ENCODE assay signal across 11 mouse cellular contexts in the genomic region with DNA sequence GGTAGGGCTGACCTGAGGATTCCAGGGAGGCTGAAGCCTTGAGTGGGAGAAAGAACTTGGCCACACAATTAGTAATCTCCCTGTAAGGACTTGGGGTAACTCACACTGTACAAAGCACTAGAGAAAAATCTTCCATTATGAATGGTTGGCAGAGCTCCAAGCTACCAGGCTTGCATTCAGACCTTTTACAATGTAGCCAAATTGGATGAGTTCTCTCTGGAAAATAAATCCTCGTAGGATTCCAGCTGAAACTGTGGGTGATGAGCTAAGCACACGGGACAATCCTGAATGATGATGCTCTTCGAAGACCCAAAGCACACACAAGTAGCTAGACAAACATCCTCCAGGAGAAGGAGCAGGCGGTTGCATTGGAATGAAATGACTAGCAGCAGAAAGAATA. TPM values are rescaled to one million over a fixed set of nuclear protein-coding genes. Genes with fewer than 3 reads are reported as not detected.
DNase-seq lines count a peak whose midpoint lies in the region; ATAC-seq lines count a peak whose summit lies in the region.
"Had no signal": no experiment of that assay in that cellular context is flagged by ENCODE, and none has a peak within 500 bp of the region (broad histone marks: within the 10 kb centered on the region; RNA-seq: fewer than 3 reads in every experiment).

No protein-coding gene starts in this region.

- H3K9ac ChIP-seq in intestine, embryonic 15.5 days: no peak overlapping the region
- H3K9ac ChIP-seq in intestine, embryonic 16.5 days (ENCODE audit: low read depth, low read length): no peak overlapping the region
- no peak overlapping the region for H3K9ac ChIP-seq in midbrain, embryonic 16.5 days (ENCODE audit: low read depth, low read length)
- no peak overlapping the region for H3K9ac ChIP-seq in forebrain, embryonic 14.5 days (ENCODE audit: low read length)
- H3K9ac ChIP-seq: limb, embryonic 12.5 days had no signal

- peak; percentile 6; the same call in 1 of the 2 replicates for ATAC-seq in intestine, embryonic 15.5 days
- no peak for ATAC-seq in intestine, embryonic 16.5 days
- ATAC-seq in midbrain, embryonic 16.5 days: peak; percentile 48; the same call in 1 of the 2 replicates
- ATAC-seq in forebrain, embryonic 14.5 days: peak; percentile 76

- DNase-seq in midbrain, embryonic 10.5 days (ENCODE audit: low spot score): no peak
- peak; percentile 84 for DNase-seq in forebrain, embryonic 14.5 days (ENCODE audit: low spot score)
- DNase-seq in telencephalon, adult 2 months (ENCODE audit: low read depth, low spot score): peak; percentile 21
- no peak for DNase-seq in urinary bladder, adult 18-20 months (ENCODE audit: low spot score in 2 of 2)
- DNase-seq: adrenal gland, postnatal 25 days; thymus, postnatal 25 days had no signal

- no peak overlapping the region for H3K27ac ChIP-seq in intestine, embryonic 15.5 days
- H3K27ac ChIP-seq in intestine, embryonic 16.5 days (ENCODE audit: low read length): no peak overlapping the region
- H3K27ac ChIP-seq in midbrain, embryonic 16.5 days (ENCODE audit: low read length): no peak overlapping the region
- H3K27ac ChIP-seq in midbrain, embryonic 10.5 days (replicated peaks): no peak overlapping the region
- no peak overlapping the region for H3K27ac ChIP-seq in forebrain, embryonic 14.5 days (ENCODE audit: low read depth, low read length)
- H3K27ac ChIP-seq: limb, embryonic 12.5 days had no signal

- WGBS in intestine, embryonic 15.5 days: 35% methylated on average over 4 of the region's 4 CpGs
- WGBS in intestine, embryonic 16.5 days: 41% methylated on average over 4 of the region's 4 CpGs
- 41% methylated on average over 4 of the region's 4 CpGs for WGBS in midbrain, embryonic 16.5 days
- WGBS in midbrain, embryonic 10.5 days: 89% methylated on average over 4 of the region's 4 CpGs
- WGBS in forebrain, embryonic 14.5 days: 19% methylated on average over 4 of the region's 4 CpGs

- no peaks in the 10 kb centered on the region for H3K27me3 ChIP-seq in intestine, embryonic 15.5 days (replicated peaks)
- no peaks in the 10 kb centered on the region for H3K27me3 ChIP-seq in intestine, embryonic 16.5 days (replicated peaks; ENCODE audit: control insufficient read depth, insufficient read depth, low read length)
- H3K27me3 ChIP-seq in midbrain, embryonic 16.5 days (ENCODE audit: control insufficient read depth, insufficient read depth, low read depth, low read length): no peaks in the 10 kb centered on the region
- no peaks in the 10 kb centered on the region for H3K27me3 ChIP-seq in midbrain, embryonic 10.5 days (ENCODE audit: low read depth, poor library complexity, severe bottlenecking)
- no peaks in the 10 kb centered on the region for H3K27me3 ChIP-seq in forebrain, embryonic 14.5 days (replicated peaks; ENCODE audit: control insufficient read depth, insufficient read depth, low read length)
- H3K27me3 ChIP-seq: limb, embryonic 12.5 days; megakaryocyte, embryonic 14.5 days had no signal

- 0 out of 2 replicates have a peak, but pooled peaks cover 4% of the 10 kb centered on the region for H3K4me1 ChIP-seq in intestine, embryonic 15.5 days (replicated peaks)
- H3K4me1 ChIP-seq in intestine, embryonic 16.5 days (ENCODE audit: control insufficient read depth, insufficient read depth, low read length): no peaks in the 10 kb centered on the region; the same call in 1 of the 2 replicates
- no peaks in the 10 kb centered on the region for H3K4me1 ChIP-seq in midbrain, embryonic 16.5 days (ENCODE audit: control insufficient read depth, insufficient read depth, low read length)
- no peaks in the 10 kb centered on the region for H3K4me1 ChIP-seq in midbrain, embryonic 10.5 days
- H3K4me1 ChIP-seq in forebrain, embryonic 14.5 days (ENCODE audit: control insufficient read depth, insufficient read depth, low read length): peaks cover 3% of the 10 kb centered on the region; the same call in 1 of the 2 replicates
- H3K4me1 ChIP-seq: megakaryocyte, embryonic 14.5 days had no signal

- H3K9me3 ChIP-seq in intestine, embryonic 15.5 days: no peaks in the 10 kb centered on the region
- H3K9me3 ChIP-seq in intestine, embryonic 16.5 days (ENCODE audit: control insufficient read depth, low read length): no peaks in the 10 kb centered on the region
- no peaks in the 10 kb centered on the region for H3K9me3 ChIP-seq in midbrain, embryonic 16.5 days (replicated peaks; ENCODE audit: control insufficient read depth, low read length, poor library complexity, severe bottlenecking)
- no peaks in the 10 kb centered on the region for H3K9me3 ChIP-seq in midbrain, embryonic 10.5 days (replicated peaks)
- H3K9me3 ChIP-seq in forebrain, embryonic 14.5 days (replicated peaks; ENCODE audit: control insufficient read depth, low read length): no peaks in the 10 kb centered on the region
- H3K9me3 ChIP-seq: limb, embryonic 12.5 days; megakaryocyte, embryonic 14.5 days had no signal

- no peaks in the 10 kb centered on the region for H3K36me3 ChIP-seq in intestine, embryonic 15.5 days
- no peaks in the 10 kb centered on the region for H3K36me3 ChIP-seq in intestine, embryonic 16.5 days (ENCODE audit: control insufficient read depth, insufficient read depth, low read length)
- no peaks in the 10 kb centered on the region for H3K36me3 ChIP-seq in midbrain, embryonic 16.5 days (ENCODE audit: control insufficient read depth, insufficient read depth, low read length)
- no peaks in the 10 kb centered on the region for H3K36me3 ChIP-seq in midbrain, embryonic 10.5 days
- no peaks in the 10 kb centered on the region for H3K36me3 ChIP-seq in forebrain, embryonic 14.5 days (ENCODE audit: control insufficient read depth, insufficient read depth, low read length)
- H3K36me3 ChIP-seq: limb, embryonic 12.5 days had no signal

- H3K4me3 ChIP-seq in intestine, embryonic 15.5 days (replicated peaks): no peak overlapping the region
- H3K4me3 ChIP-seq in intestine, embryonic 16.5 days (ENCODE audit: low read length): no peak overlapping the region
- no peak overlapping the region for H3K4me3 ChIP-seq in midbrain, embryonic 16.5 days (ENCODE audit: low read depth, low read length)
- no peak overlapping the region for H3K4me3 ChIP-seq in midbrain, embryonic 10.5 days
- no peak overlapping the region for H3K4me3 ChIP-seq in forebrain, embryonic 14.5 days (ENCODE audit: low read depth, low read length)
- H3K4me3 ChIP-seq: limb, embryonic 12.5 days; megakaryocyte, embryonic 14.5 days had no signal

- H3K4me2 ChIP-seq in intestine, embryonic 15.5 days (replicated peaks): no peak overlapping the region
- H3K4me2 ChIP-seq in intestine, embryonic 16.5 days (ENCODE audit: low read depth, low read length): no peak overlapping the region
- no peak overlapping the region for H3K4me2 ChIP-seq in midbrain, embryonic 16.5 days (ENCODE audit: low read length)
- H3K4me2 ChIP-seq in forebrain, embryonic 14.5 days (ENCODE audit: low read length): no peak overlapping the region
- H3K4me2 ChIP-seq: limb, embryonic 12.5 days had no signal

RNA-seq across cellular contexts. Expression of a gene that starts 7.1 kb away (rescaled TPM):
- polyA plus RNA-seq in intestine, embryonic 15.5 days (2015; fragmentation: Nextera tagmentation; extraction: Ambion mirVana): 0.15 and 0.19 TPM in 2 replicates
- polyA plus RNA-seq in intestine, embryonic 16.5 days (2015; fragmentation: Nextera tagmentation; extraction: Ambion mirVana): 0.12 and 0.24 TPM in 2 replicates
- not detected in 2 replicates for polyA plus RNA-seq in midbrain, embryonic 16.5 days (2015; fragmentation: Nextera tagmentation; extraction: Ambion mirVana)
- polyA plus RNA-seq in midbrain, embryonic 10.5 days (2016; fragmentation: Nextera tagmentation; extraction: Ambion mirVana): not detected in 2 replicates
- polyA plus RNA-seq in forebrain, embryonic 14.5 days (2014; fragmentation: Nextera tagmentation; extraction: Ambion mirVana): not detected in 2 replicates
- polyA plus RNA-seq: limb, embryonic 12.5 days had no signal

Comparison
In these comparisons a context has a peak if more than half of its experiments do, and no peak if none do; other contexts are left out.
1. DNase-seq: peak in forebrain, embryonic 14.5 days (single experiment) and telencephalon, adult 2 months (single experiment); none in midbrain, embryonic 10.5 days (single experiment) and urinary bladder, adult 18-20 months (0 of 2).